Mouse (Mus musculus) hematopoietic stem cell, adult 5-6 weeks (primary cell): ENCODE measurements around the gene Ttpal. TPM values are rescaled to one million over a fixed set of nuclear protein-coding genes. Genes with fewer than 3 reads are reported as not detected.
"Not testable (repeated sequence)": the region's sequence is repeated elsewhere in the genome, so short reads cannot be mapped to it uniquely, and the experiment has no call there.

Experiments
- ATAC-seq, 2 experiments: fragments of 125-278 bp in 1 of 2; replicated peaks in 1 of 2; 2 replicates each; pipeline ENCODE4 v1.8.0; 2016 to 2017; ENCODE audit warnings: inconsistent platforms in 2 of 2, mild to moderate bottlenecking in 2 of 2, moderate number of reproducible peaks in 2 of 2, low read depth in 1 of 2, moderate TSS enrichment in 1 of 2; ENCODE audit not compliant: low FRiP score in 2 of 2, poor library complexity in 2 of 2, severe bottlenecking in 2 of 2, insufficient read depth in 1 of 2, low TSS enrichment in 1 of 2
- total RNA-seq: library from RNA; stranded (forward); fragments of 172-1452, 232-1000 nt; gene quantifications from 2 replicates; pipeline ENCODE4 v1.2.3, GENCODE M21; 2017

The Ttpal gene
- total RNA-seq, 1 experiment from 2014 or later = 13.9 TPM

DNA sequence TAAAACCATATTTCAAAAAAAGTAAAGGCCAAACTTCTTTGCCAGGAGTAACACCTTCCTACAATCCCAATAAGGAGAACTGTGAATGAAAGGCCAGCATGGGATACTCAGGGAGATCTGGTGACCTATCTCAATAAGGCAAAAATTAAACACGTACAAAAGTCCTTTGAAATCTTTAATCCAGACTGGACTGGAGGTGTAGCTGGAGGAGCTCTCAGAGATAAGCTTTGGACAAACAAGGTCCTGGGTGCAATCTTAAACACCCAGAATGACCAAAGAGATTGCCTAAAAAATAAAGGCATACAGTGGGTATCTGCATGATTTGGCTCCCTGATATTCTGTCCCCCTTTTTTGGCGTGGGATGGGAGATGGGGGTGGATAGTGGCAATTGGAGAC lies 41.5 kb downstream of the Ttpal start:
- ATAC-seq = no peak

DNA sequence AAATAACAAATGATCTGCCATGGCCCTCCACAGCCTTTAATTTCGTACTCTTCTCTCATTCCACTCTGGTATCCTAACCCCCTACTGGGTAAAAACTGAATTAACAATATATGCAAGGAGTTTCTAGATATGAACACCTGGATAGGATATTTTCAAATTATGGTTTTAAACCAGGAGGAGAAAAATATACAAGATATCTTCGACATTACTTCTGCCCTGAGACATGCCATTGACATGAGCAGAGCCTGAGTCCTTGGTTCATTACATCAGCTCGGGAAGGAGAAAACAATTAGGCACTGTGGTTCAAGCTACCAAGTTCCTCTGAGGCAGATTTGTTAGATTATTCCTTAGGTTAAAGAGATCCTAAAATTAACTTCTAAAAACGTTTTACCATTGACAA lies 41.9 kb downstream of the Ttpal start:
- ATAC-seq = no peak

DNA sequence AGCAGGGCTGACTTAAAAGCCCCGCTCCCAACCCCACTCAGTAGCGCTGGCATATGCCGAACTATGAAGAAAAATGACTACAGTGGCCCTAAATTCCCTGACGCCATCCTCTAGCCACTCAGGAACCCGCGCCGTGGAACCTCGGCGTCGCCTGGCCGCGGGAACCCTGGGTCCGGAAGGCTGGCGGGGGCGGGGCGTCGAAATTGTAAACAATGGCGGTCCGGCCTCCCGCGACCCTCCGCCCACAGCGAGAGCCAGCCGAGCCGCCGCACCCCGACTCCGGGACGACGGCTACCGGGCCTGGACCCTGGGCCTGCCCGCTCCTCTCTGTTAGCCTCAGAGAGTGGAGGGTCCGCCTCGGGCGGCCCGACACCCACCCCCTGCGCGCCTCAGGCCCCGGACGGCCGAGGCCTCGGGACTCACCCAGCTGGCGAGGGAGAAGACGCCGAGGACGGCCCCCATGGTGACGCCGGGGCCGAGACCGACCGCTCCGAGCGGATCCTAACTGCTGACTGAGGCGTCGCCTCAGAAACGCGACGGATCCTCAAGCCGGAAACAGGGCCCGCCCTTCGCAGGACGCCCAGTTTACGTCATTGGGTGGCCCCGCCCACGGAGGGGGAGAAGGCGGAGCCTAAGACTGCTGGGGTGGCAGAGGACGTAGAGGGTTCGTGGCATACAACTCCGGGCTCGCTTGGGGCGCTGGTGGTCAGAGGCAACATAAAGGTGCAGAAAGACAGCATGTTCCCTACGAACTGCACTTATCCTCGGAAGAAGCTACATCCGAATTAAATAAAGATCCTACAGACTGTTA lies 42.7 kb downstream of the Ttpal start, which contains the start of gene Serinc3:
TSS of gene Serinc3 (minus strand) at position 557 of the 811 bp plus-strand sequence.
- peak; percentile 87 for ATAC-seq

DNA sequence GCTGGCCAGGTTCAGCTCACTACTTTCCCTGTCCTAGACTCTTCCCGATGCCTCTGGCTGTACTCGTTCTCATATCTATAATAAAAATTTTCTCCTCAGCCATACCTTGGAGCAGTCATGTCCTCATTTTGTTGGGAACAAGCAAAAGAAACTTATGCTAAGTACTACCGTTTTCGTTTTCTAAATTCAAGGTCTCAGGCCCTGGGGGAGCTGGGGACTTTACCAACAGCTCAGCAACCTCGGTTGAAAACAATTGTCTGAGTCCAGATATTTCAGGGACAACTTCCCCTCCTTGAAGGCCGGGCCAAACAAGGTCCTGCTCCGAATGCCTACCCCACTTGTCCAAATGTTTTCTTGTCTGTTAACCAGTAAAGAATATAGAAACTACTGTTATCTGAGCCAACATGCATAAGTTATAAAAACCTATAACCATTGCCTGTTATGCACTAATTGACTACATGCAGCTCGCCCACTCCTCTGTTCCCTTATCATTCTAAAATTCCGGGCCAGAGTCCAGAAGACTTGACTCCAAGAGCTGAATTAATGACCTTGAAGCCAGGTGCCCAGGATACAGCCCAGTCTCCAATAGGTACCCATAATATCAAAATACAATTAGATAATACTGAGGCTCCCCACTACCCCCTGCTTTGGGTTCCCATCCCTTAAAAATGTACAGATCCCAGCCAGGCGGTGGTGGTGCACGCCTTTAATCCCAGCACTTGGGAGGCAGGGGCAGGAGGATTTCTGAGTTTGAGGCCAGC lies 43.8 kb downstream of the Ttpal start:
- ATAC-seq = no peak

DNA sequence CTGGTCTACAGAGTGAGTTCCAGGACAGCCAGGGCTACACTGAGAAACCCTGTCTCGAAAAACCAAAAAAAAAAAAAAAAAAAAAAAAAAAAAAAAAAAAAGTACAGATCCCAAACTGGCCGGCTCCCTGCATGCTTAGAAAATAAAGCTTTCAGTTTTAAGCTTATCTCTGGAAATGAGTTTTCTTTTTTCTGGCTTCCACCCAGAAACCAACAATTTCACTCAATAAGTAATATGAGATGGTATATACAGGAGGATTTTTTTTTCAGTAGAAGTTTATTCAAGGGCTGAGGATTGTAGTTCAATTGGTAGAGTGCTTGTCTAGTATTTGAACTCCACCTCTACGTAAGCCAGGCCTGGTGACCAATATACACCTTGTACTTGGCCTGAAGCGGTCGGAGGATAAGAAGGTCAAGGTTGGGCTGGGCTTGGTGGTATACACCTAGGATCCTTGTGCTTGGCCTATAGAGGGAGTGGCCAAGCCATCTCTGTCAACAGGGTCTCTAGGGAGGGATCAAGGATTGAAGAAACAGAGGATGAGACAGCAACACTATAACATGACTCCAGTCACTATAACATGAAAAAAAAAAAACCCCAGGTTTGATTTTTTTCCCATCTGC lies 44.5 kb downstream of the Ttpal start:
- no peak for ATAC-seq

DNA sequence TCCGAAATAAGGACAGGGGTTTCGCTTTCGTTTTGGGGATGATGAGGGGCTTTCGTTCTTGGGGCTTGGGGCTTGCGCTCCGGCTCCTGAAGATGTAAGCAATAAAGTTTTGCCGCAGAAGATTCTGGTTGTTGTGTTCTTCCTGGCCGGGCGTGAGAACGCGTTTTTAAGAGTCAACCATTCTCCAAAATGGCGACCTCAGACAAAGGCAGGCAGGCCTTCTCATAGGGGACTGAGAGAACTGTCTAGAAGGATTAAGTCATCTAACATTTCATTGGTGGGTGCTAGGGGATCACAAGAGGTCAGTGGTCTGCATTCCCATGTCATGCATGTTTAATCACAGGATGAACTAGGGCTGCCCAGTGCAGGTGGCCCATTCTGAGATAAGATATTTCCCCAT lies 53.6 kb downstream of the Ttpal start:
- not testable (repeated sequence) for ATAC-seq

DNA sequence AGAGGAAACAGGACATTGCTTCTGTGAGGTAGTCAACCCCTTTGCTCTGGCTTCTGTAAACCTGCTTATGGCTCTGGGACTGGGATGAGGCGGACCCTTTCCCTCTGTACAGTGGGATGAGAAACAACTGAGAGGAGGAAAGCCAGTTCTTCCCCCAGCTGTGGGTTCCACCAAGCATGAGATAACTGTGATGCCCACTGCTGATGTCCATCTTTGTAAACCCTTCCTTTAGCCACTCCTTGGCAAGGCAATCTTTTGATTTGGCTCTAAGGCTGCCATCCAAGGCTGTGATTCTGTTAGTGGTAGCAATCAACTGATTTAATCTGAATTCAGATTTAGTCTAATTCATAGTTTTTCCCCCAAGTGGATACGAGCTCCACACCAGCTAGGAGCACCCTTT lies 55.4 kb downstream of the Ttpal start:
- ATAC-seq = no peak

DNA sequence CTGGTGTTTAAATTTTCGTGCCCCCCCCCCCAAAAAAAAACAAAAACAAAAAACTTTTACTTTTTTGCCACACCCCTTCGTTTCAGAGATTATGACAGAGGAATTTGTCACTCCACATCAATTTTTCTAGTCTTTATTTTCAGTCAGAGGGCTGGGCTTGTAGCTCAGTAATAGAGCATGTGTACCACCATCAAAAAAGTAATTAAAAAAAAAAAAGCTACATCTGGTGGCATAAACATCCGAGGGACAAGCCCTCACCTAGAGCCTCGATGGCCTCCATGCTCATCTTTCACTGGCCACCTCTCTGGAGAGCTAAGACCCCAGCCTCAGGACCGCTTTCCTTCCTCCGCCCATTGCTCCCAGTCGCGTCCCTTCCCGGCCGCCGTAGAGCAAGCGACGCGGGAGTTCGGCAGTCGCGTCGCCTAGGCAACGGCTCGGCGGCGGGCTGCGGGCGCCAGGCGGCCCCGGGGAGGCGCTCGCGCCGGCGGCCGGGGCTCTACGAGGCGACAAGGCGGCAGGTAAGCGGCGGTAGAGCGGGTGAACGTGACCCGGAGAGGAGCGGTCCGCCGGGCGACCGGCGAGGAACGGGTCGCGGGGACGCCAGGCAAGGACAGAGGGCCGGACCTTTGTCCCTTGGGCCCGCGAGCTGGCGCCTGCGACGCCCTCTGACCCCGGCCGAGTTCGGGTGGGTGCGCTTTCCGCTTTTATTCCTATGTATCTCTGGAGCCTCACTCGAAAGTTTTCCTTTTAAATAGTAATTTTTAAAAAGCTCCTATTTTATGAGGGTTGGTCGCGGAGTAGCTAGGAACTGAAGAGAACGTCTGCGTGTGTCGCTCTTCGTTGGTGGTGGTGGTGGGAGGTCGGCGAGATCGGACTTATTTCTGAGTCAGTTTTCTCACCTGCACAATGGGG lies 56.1 kb downstream of the Ttpal start, which contains the start of gene Pkig:
TSS of gene Pkig (plus strand) at position 412 of the 912 bp plus-strand sequence.
- peak; percentile 67 to 74 for ATAC-seq

DNA sequence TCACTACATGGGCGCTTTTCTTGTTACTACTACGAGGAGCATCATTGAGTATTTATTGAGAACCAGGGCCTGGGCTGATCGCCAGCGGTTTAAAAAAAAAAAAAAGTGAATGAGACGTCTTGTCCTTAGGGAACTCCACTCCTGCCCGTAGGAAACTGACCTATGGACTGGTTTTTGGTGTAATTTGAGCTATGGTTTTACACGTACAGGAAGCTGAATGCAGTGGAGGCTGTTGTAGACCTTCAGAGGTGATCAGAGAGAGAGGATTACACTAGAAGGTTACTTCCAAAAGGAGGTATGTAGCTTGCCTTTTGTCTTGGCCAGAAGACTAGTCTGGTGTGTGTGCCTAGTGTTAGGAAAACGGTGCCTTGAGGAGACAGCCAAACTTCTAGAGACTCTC lies 56.8 kb downstream of the Ttpal start:
- ATAC-seq = no peak

DNA sequence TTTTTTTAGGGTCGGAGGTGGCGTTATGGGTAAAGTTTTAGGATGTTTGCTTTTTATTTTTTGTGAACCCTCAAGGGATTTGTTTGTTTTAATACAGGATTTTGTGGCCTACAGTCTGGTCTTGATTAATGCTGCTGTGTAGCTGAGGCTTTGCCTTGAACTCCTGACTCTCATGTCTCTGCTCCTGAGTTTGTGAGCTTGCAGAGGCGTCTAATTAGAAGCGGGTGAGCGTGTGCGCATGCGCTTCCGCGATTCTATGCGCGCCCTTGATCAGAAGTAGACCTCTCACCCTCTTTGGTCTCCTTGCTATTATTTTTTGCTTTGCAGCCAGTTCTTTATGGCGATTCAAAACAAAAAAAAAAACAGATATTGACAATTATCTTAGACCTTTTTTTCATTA lies 57.3 kb downstream of the Ttpal start:
- no peak for ATAC-seq

DNA sequence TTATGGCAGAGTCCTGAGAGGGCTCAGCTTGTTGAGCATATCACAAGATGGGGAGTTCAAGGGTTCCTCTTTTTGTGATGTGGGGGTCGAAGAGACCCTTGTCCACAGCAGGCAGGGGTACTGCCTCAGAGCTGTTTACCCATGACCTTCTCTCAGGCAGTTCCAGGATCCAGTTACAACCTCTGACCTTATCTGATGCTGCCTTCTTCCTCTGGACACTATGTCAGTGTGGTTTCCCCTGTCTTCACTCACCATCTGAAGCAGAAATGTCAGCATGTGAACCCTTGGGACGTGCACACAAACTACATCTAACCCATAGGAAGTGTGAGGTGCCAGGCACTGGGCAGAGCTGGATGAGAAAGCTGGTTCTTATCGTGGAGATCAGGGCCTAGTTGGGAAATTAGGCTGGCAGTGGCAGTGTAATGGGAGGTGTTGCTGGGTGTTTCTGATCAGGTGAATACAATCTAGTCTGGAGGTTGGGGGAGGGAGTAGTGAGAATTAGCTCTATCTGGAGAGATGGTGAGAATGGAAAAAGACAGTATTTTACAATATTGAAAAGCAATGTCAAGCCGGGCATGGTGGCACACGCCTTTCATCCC lies 58.1 kb downstream of the Ttpal start:
- peak in 1 of 2 experiments; percentile 19; a peak in 1 of 4 replicates for ATAC-seq

DNA sequence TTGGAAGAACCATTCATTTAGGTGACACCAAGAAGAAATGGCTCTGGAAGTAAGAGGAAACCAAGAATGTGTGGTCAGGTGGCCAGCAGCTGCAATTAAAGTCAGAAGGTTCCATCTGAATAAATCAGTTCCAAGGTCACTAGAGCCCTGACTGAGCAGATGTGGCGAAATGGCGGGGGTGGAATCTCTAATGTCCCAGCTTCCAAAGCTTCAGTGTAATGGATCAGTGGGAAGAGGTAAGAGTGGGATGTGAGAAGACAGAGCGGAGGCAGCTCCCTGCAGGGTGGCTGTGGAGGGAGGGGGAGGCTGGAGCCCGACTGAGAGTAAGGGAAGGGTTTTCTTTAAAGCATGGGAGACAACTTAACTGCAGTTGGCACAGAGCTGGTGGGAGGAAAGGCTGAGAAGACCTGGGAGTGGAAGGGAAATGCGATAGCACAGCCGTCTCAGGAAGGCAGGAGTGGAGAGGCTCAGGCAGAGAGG lies 59.3 kb downstream of the Ttpal start:
- no peak for ATAC-seq

DNA sequence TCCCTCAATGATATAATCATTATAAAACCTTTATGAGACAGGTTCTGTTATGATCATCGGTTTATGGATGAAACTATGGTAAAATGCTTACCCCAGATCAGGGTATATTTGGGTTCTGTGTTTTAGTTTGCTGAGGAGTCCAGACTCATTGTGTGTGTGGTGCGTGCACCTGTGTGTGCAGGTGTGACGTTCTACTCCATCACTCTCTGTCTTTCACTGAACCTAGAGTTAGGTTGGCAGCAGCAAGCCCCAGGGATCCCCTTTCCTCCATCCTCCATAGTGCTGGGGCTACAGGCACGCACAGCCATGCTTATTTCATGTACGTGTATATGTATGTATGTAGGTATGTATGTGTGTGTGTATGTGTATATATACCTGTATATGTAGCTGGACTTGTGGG lies 60.0 kb downstream of the Ttpal start:
- no peak for ATAC-seq

DNA sequence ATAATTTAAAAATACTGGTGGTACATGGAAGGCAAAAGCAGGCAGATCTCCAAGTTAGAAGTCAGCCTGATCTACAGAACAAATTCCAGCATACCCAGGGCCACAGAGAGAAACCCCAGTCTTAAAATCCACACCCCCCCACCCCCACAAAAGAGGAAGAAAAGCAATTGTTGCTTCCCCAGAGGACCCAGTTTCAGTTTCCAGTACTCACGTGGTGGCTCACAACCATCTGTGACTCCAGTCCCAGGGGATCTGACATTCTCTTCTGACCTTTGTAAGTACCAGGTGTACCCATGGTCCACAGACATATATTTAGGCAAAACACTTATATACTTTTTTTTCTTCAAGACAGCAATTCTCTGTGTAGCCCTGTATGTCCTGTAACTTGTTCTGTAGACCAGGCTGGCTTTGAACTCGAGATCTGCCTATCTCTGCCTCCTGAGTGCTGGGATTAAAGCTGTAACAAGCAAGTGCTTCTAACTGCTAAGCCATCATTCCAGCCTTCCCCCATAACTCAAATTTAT lies 60.6 kb downstream of the Ttpal start:
- peak; percentile 40 to 43; a peak in 2 of 4 replicates for ATAC-seq

DNA sequence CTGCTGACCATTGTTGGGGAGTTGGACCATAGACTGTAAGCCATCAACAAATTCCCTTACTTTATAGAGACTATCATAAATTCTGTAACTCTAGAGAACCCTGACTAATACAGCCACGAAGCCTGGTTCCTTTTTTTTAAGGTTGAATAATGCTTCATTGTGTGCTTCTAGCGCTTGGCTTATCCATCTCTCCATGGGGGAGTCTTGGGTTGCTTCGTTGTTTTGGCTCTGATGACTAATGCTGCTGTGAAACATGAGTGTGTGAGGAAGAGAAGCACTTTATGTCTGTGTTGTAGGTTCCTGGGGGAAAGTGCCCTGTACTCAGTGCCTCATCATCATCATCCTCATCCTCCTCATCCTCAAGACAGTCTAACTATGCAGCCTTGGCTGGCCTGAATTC lies 61.8 kb downstream of the Ttpal start:
- ATAC-seq = no peak

DNA sequence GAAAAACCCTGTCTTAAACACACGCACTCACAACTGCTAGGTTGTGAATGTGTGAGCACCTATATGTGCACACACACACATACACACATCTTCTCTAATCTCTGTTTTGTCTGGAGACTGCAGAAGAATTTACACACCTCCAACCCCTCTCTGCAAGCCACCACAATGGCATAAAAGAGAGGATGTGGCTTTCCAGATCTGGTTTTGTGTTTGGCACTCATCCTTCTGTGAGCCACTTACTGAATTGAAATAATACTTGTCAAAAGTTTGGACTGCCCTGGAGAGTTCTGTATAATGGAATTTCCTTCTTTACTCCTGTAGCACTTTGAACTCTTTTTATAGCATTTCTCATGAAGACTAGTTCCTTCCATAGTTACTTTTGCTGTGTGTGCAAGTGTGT lies 64.9 kb downstream of the Ttpal start:
- peak; percentile 62 to 76; a peak in 3 of 4 replicates for ATAC-seq
